Comparison of ENCODE assay signal across 23 mouse cellular contexts in the genomic region with DNA sequence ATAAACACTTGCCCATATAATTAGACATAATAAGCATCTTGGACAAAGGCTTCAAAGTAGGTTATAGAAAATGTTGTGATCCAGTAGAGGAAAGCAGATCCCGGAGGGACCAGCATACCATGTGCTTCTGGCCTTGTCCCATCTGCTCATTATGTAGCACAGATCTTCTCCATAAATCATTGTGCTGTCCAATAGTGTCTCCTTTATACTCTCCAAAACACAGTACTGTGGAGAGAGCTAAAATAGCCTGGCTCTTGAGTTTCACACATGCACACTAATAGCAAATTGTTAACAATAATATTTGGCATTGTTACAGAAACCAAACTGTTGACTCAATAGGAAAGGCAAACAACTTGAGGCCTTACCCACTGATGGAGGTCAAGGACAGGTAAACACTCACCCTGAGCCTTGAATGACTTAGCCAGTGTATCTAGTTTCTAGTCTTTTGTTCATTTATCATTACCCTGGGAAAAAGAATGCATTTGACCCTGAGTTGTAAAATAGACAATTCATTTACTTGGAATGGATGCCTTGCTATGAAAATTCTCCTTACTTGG.
DNase-seq lines count a peak whose midpoint lies in the region; ATAC-seq and TF ChIP-seq lines count a peak whose summit lies in the region.
"Had no signal": no experiment of that assay in that cellular context is flagged by ENCODE, and none has a peak within 500 bp of the region (broad histone marks: within the 10 kb centered on the region; RNA-seq: fewer than 3 reads in every experiment).

No protein-coding gene starts in this region.

- H3K4me2 ChIP-seq in limb, embryonic 14.5 days (replicated peaks; ENCODE audit: low read depth, low read length, severe bottlenecking): no peak overlapping the region
- H3K4me2 ChIP-seq in intestine, postnatal 0 days (replicated peaks; ENCODE audit: low read depth): no peak overlapping the region
- no peak overlapping the region for H3K4me2 ChIP-seq in hindbrain, embryonic 14.5 days (replicated peaks)
- H3K4me2 ChIP-seq: forebrain, embryonic 12.5 days; hindbrain, embryonic 12.5 days; liver, embryonic 12.5 days; lung, embryonic 15.5 days; neural tube, embryonic 12.5 days had no signal

- no peak for TF ChIP-seq POLR2A in limb, embryonic 14.5 days (IDR thresholded peaks at IDR 0.05; ENCODE audit: borderline replicate concordance, extremely low read depth, insufficient read depth, insufficient read length)

- H3K9me3 ChIP-seq in limb, embryonic 14.5 days (ENCODE audit: control insufficient read depth, low read length): no peaks in the 10 kb centered on the region
- H3K9me3 ChIP-seq in limb, embryonic 10.5 days (replicated peaks): no peaks in the 10 kb centered on the region
- H3K9me3 ChIP-seq in intestine, postnatal 0 days (ENCODE audit: control insufficient read depth): no peaks in the 10 kb centered on the region
- no peaks in the 10 kb centered on the region for H3K9me3 ChIP-seq in hindbrain, embryonic 14.5 days (ENCODE audit: control insufficient read depth, low read length)
- H3K9me3 ChIP-seq: forebrain, embryonic 12.5 days; hindbrain, embryonic 12.5 days; liver, embryonic 12.5 days; lung, embryonic 15.5 days; midbrain, embryonic 10.5 days; neural tube, embryonic 12.5 days had no signal

- no peak overlapping the region for H3K4me3 ChIP-seq in limb, embryonic 14.5 days (replicated peaks; ENCODE audit: low read length)
- no peak overlapping the region for H3K4me3 ChIP-seq in limb, embryonic 10.5 days
- no peak overlapping the region for H3K4me3 ChIP-seq in intestine, postnatal 0 days (ENCODE audit: low read depth, low read length)
- no peak overlapping the region for H3K4me3 ChIP-seq in hindbrain, embryonic 14.5 days (replicated peaks; ENCODE audit: low read length)
- H3K4me3 ChIP-seq: forebrain, embryonic 12.5 days; hindbrain, embryonic 12.5 days; liver, embryonic 12.5 days; lung, embryonic 15.5 days; midbrain, embryonic 10.5 days; neural tube, embryonic 12.5 days had no signal

- DNase-seq in adrenal gland, postnatal 10 days: peak; percentile 14
- DNase-seq in adrenal gland, postnatal 25 days: no peak
- DNase-seq in limb, embryonic 14.5 days (ENCODE audit: low spot score): peak; percentile 19
- DNase-seq in limb, embryonic 10.5 days (ENCODE audit: low spot score): no peak
- DNase-seq in 3T3-L1 (ENCODE audit: low read depth, low spot score): peak; percentile 28
- peak; percentile 20 to 22 for DNase-seq in adrenal gland, postnatal 36 days
- DNase-seq in hindbrain, embryonic 14.5 days (ENCODE audit: low spot score): no peak
- DNase-seq: B cell, adult 2 months; cerebellum, adult 9-10 months; gastrocnemius, postnatal 10 days; heart, adult 18-20 months; heart, postnatal 14 days; kidney, adult 9 months; right cerebral cortex, postnatal 4 days; thymus, postnatal 14 days had no signal

- WGBS in limb, embryonic 14.5 days: 55% methylated on average over 1 of the region's 1 CpGs
- WGBS in limb, embryonic 10.5 days: 76% methylated on average over 1 of the region's 1 CpGs
- 45% methylated on average over 1 of the region's 1 CpGs for WGBS in intestine, postnatal 0 days
- 90% methylated on average over 1 of the region's 1 CpGs for WGBS in hindbrain, embryonic 14.5 days

- no peaks in the 10 kb centered on the region; the same call in 1 of the 2 replicates for H3K4me1 ChIP-seq in limb, embryonic 14.5 days (ENCODE audit: control insufficient read depth, insufficient read depth, low read length)
- H3K4me1 ChIP-seq in limb, embryonic 10.5 days: no peaks in the 10 kb centered on the region
- no peaks in the 10 kb centered on the region; the same call in 1 of the 2 replicates for H3K4me1 ChIP-seq in intestine, postnatal 0 days (replicated peaks; ENCODE audit: control insufficient read depth, insufficient read depth, low read length)
- H3K4me1 ChIP-seq in hindbrain, embryonic 14.5 days (replicated peaks; ENCODE audit: control insufficient read depth, insufficient read depth, low read length): no peaks in the 10 kb centered on the region
- H3K4me1 ChIP-seq: forebrain, embryonic 12.5 days; hindbrain, embryonic 12.5 days; liver, embryonic 12.5 days; lung, embryonic 15.5 days; midbrain, embryonic 10.5 days; neural tube, embryonic 12.5 days had no signal

- TF ChIP-seq CTCF in intestine, postnatal 0 days (IDR thresholded peaks at IDR 0.05; ENCODE audit: low read depth): no peak

- H3K36me3 ChIP-seq in limb, embryonic 14.5 days (ENCODE audit: control insufficient read depth, insufficient read depth, low read length): no peaks in the 10 kb centered on the region
- no peaks in the 10 kb centered on the region for H3K36me3 ChIP-seq in limb, embryonic 10.5 days
- no peaks in the 10 kb centered on the region for H3K36me3 ChIP-seq in intestine, postnatal 0 days (ENCODE audit: control insufficient read depth, insufficient read depth)
- H3K36me3 ChIP-seq in hindbrain, embryonic 14.5 days (replicated peaks; ENCODE audit: control insufficient read depth, insufficient read depth): no peaks in the 10 kb centered on the region
- H3K36me3 ChIP-seq: forebrain, embryonic 12.5 days; hindbrain, embryonic 12.5 days; liver, embryonic 12.5 days; lung, embryonic 15.5 days; midbrain, embryonic 10.5 days; neural tube, embryonic 12.5 days had no signal

- H3K9ac ChIP-seq in limb, embryonic 14.5 days (ENCODE audit: low read depth, low read length, severe bottlenecking): no peak overlapping the region
- H3K9ac ChIP-seq in intestine, postnatal 0 days (ENCODE audit: low read depth, low read length): no peak overlapping the region
- H3K9ac ChIP-seq in hindbrain, embryonic 14.5 days: no peak overlapping the region
- H3K9ac ChIP-seq: forebrain, embryonic 12.5 days; hindbrain, embryonic 12.5 days; liver, embryonic 12.5 days; lung, embryonic 15.5 days; neural tube, embryonic 12.5 days had no signal

- ATAC-seq in limb, embryonic 14.5 days (ENCODE audit: low FRiP score, low read depth): no peak
- no peak for ATAC-seq in intestine, postnatal 0 days
- no peak for ATAC-seq in hindbrain, embryonic 14.5 days (ENCODE audit: low FRiP score)
- ATAC-seq: inflammation-experienced regulatory T-cells, adult 6 months; liver, embryonic 12.5 days had no signal

- no peaks in the 10 kb centered on the region for H3K27me3 ChIP-seq in limb, embryonic 14.5 days (ENCODE audit: control insufficient read depth, insufficient read depth, low read length)
- no peaks in the 10 kb centered on the region for H3K27me3 ChIP-seq in limb, embryonic 10.5 days (ENCODE audit: low read depth, poor library complexity, severe bottlenecking)
- no peaks in the 10 kb centered on the region for H3K27me3 ChIP-seq in intestine, postnatal 0 days (replicated peaks; ENCODE audit: control insufficient read depth, insufficient read depth, low read length)
- H3K27me3 ChIP-seq in hindbrain, embryonic 14.5 days (ENCODE audit: control insufficient read depth, insufficient read depth, low read length): no peaks in the 10 kb centered on the region
- H3K27me3 ChIP-seq: forebrain, embryonic 12.5 days; hindbrain, embryonic 12.5 days; liver, embryonic 12.5 days; neural tube, embryonic 12.5 days had no signal

- no peak overlapping the region for H3K27ac ChIP-seq in limb, embryonic 14.5 days (replicated peaks; ENCODE audit: low read depth, low read length)
- no peak overlapping the region for H3K27ac ChIP-seq in limb, embryonic 10.5 days
- H3K27ac ChIP-seq in intestine, postnatal 0 days (ENCODE audit: low read depth, low read length): no peak overlapping the region
- H3K27ac ChIP-seq in hindbrain, embryonic 14.5 days: no peak overlapping the region
- H3K27ac ChIP-seq: forebrain, embryonic 12.5 days; hindbrain, embryonic 12.5 days; liver, embryonic 12.5 days; lung, embryonic 15.5 days; midbrain, embryonic 10.5 days; neural tube, embryonic 12.5 days had no signal

Comparison
In these comparisons a context has a peak if more than half of its experiments do, and no peak if none do; other contexts are left out.
1. DNase-seq: peak in adrenal gland, postnatal 10 days (single experiment), limb, embryonic 14.5 days (single experiment), 3T3-L1 (single experiment) and adrenal gland, postnatal 36 days (2 of 2); none in adrenal gland, postnatal 25 days (single experiment), limb, embryonic 10.5 days (single experiment) and hindbrain, embryonic 14.5 days (single experiment).